Mouse (Mus musculus) limb, embryonic 10.5 days (tissue): ENCODE data around the gene Ubxn6. TPM values are rescaled to one million over a fixed set of nuclear protein-coding genes. Genes with fewer than 3 reads are reported as not detected.

ENCODE experiments used
- DNase-seq: peaks from one replicate; pipeline ENCODE4 v3.0.0-alpha.2; 2017; ENCODE audit warnings: low spot score
- H3K27ac ChIP-seq: fragments of 300-500 bp; sonication (generic); 2 replicates; pipeline ENCODE4 v1.5.1; 2016; ENCODE audit warnings: mild to moderate bottlenecking
- H3K27me3 ChIP-seq: fragments of 300-500 bp; sonication (generic); 2 replicates; pipeline ENCODE4 v1.6.1; 2016; ENCODE audit warnings: low read depth, mild to moderate bottlenecking; ENCODE audit not compliant: poor library complexity, severe bottlenecking
- H3K36me3 ChIP-seq: fragments of 300-500 bp; sonication (generic); 2 replicates; pipeline ENCODE4 v1.6.1; 2016; ENCODE audit warnings: mild to moderate bottlenecking, moderate library complexity
- H3K4me1 ChIP-seq: fragments of 300-500 bp; sonication (generic); 2 replicates; pipeline ENCODE4 v1.6.1; 2016
- H3K4me3 ChIP-seq: fragments of 300-500 bp; sonication (generic); 2 replicates; pipeline ENCODE4 v1.5.1; 2016; ENCODE audit warnings: mild to moderate bottlenecking, moderate library complexity
- H3K9me3 ChIP-seq: fragments of 300-500 bp; sonication (generic); replicated peaks from 2 replicates; pipeline ENCODE4 v1.6.1; 2016; ENCODE audit warnings: mild to moderate bottlenecking
- WGBS: fragments of 180-500 bp; shearing (Covaris S2); methylation state at CpG from one replicate; pipeline ENCODE4 v1.1.7; 2016; 5-methylcytosine and 5-hydroxymethylcytosine counted together
- polyA plus RNA-seq: library from polyadenylated mRNA; unstranded; fragments of >200 nt; fragmentation: Nextera tagmentation; extraction: Ambion mirVana; gene quantifications from 2 replicates; pipeline ENCODE4 v1.2.1, GENCODE M21; 2016

Ubxn6 gene
- polyA plus RNA-seq, 1 experiment from 2014 or later = 40.3 TPM

- WGBS = under 1% methylated on average over 74 of the region's 74 CpGs
- no peaks in the 10 kb centered on the region for H3K27me3 ChIP-seq
- H3K4me3 ChIP-seq = peak within 1 kb of the TSS; percentile 91
- H3K27ac ChIP-seq = peak within 1 kb of the TSS; percentile 93
- DNase-seq = peak; percentile 100
- H3K36me3 ChIP-seq = peaks cover 39% of the 10 kb centered on the region
- H3K9me3 ChIP-seq = no peaks in the 10 kb centered on the region
- peaks cover 30% of the 10 kb centered on the region for H3K4me1 ChIP-seq
Observed at GRCm38 (mm10) chr17:56036176-56036900, 38.5 kb downstream of the Ubxn6 start, which contains the start of gene Sh3gl1. Gene Sh3gl1 (minus strand): TSS chr17:56036635.

- no peak for DNase-seq
- WGBS = 83% methylated on average over 4 of the region's 4 CpGs
- H3K36me3 ChIP-seq = peaks cover 50% of the 10 kb centered on the region
- no peaks in the 10 kb centered on the region for H3K27me3 ChIP-seq
- no peaks in the 10 kb centered on the region for H3K9me3 ChIP-seq
- H3K4me1 ChIP-seq = peaks cover 24% of the 10 kb centered on the region
- peak overlapping the region; percentile 91 for H3K4me3 ChIP-seq
- H3K27ac ChIP-seq = peak overlapping the region; percentile 93; the same call in 1 of the 2 replicates
Observed at GRCm38 (mm10) chr17:56035216-56035615, 39.6 kb downstream of the Ubxn6 start.

- peak overlapping the region; percentile 91 for H3K4me3 ChIP-seq
- H3K36me3 ChIP-seq = peaks cover 54% of the 10 kb centered on the region
Observed at GRCm38 (mm10) chr17:56034726-56035100, 40.1 kb downstream of the Ubxn6 start.

GRCm38 (mm10) chr17:56034040-56034725 lies 40.6 kb downstream of the Ubxn6 start:
- DNase-seq = no peak
- Histone ChIP-seq H3K36me3 (peaks cover 59% of the 10 kb centered on the region), H3K4me3 (no peak overlapping the region), H3K4me1 (peaks cover 24% of the 10 kb centered on the region), H3K27ac (no peak overlapping the region), H3K9me3 (no peaks in the 10 kb centered on the region), H3K27me3 (no peaks in the 10 kb centered on the region)
- WGBS = 92% methylated on average over 7 of the region's 7 CpGs

More at GRCm38 (mm10) chr17:56034726-56035100, 40.1 kb downstream of the Ubxn6 start:
- Histone ChIP-seq H3K9me3 (no peaks in the 10 kb centered on the region), H3K4me1 (peaks cover 24% of the 10 kb centered on the region), H3K27ac (no peak overlapping the region), H3K27me3 (no peaks in the 10 kb centered on the region)
- DNase-seq = no peak
- 91% methylated on average over 6 of the region's 6 CpGs for WGBS

GRCm38 (mm10) chr17:56032831-56033230 lies 42.0 kb downstream of the Ubxn6 start:
- H3K27ac ChIP-seq = no peak overlapping the region
- H3K4me1 ChIP-seq = peaks cover 27% of the 10 kb centered on the region
- H3K36me3 ChIP-seq = peaks cover 72% of the 10 kb centered on the region
- H3K9me3 ChIP-seq = no peaks in the 10 kb centered on the region
- no peaks in the 10 kb centered on the region for H3K27me3 ChIP-seq
- H3K4me3 ChIP-seq = no peak overlapping the region
- DNase-seq = no peak
- WGBS = 88% methylated on average over 7 of the region's 7 CpGs

GRCm38 (mm10) chr17:56032127-56032733 lies 42.6 kb downstream of the Ubxn6 start:
- no peak overlapping the region for H3K27ac ChIP-seq
- no peak overlapping the region for H3K4me3 ChIP-seq
- peaks cover 30% of the 10 kb centered on the region for H3K4me1 ChIP-seq
- DNase-seq = no peak
- WGBS = 79% methylated on average over 6 of the region's 6 CpGs
- no peaks in the 10 kb centered on the region for H3K9me3 ChIP-seq
- no peaks in the 10 kb centered on the region for H3K27me3 ChIP-seq
- H3K36me3 ChIP-seq = peaks cover 78% of the 10 kb centered on the region

- H3K4me1 ChIP-seq = peaks cover 33% of the 10 kb centered on the region
- no peaks in the 10 kb centered on the region for H3K27me3 ChIP-seq
- H3K36me3 ChIP-seq = peaks cover 79% of the 10 kb centered on the region
Observed at GRCm38 (mm10) chr17:56031431-56031830, 43.4 kb downstream of the Ubxn6 start.

GRCm38 (mm10) chr17:56030919-56031318 lies 43.9 kb downstream of the Ubxn6 start:
- no peaks in the 10 kb centered on the region for H3K9me3 ChIP-seq
- WGBS = 74% methylated on average over 5 of the region's 5 CpGs
- no peak for DNase-seq
- no peak overlapping the region for H3K27ac ChIP-seq
- H3K27me3 ChIP-seq = no peaks in the 10 kb centered on the region
- peaks cover 78% of the 10 kb centered on the region for H3K36me3 ChIP-seq
- peaks cover 33% of the 10 kb centered on the region for H3K4me1 ChIP-seq
- no peak overlapping the region for H3K4me3 ChIP-seq

More at GRCm38 (mm10) chr17:56031431-56031830, 43.4 kb downstream of the Ubxn6 start:
- Histone ChIP-seq H3K27ac (no peak overlapping the region), H3K9me3 (no peaks in the 10 kb centered on the region), H3K4me3 (no peak overlapping the region)
- DNase-seq = no peak
- WGBS = 94% methylated on average over 7 of the region's 7 CpGs

GRCm38 (mm10) chr17:56030238-56030870 lies 44.5 kb downstream of the Ubxn6 start:
- 92% methylated on average over 9 of the region's 9 CpGs for WGBS
- Histone ChIP-seq H3K4me1 (peaks cover 31% of the 10 kb centered on the region), H3K4me3 (no peak overlapping the region), H3K36me3 (peaks cover 79% of the 10 kb centered on the region), H3K27me3 (no peaks in the 10 kb centered on the region), H3K9me3 (no peaks in the 10 kb centered on the region), H3K27ac (no peak overlapping the region)
- DNase-seq = no peak

GRCm38 (mm10) chr17:56027801-56028441 lies 46.9 kb downstream of the Ubxn6 start:
- WGBS = 95% methylated on average over 5 of the region's 5 CpGs
- no peak for DNase-seq
- peaks cover 81% of the 10 kb centered on the region for H3K36me3 ChIP-seq
- H3K27me3 ChIP-seq = no peaks in the 10 kb centered on the region
- H3K4me1 ChIP-seq = peaks cover 37% of the 10 kb centered on the region
- H3K4me3 ChIP-seq = no peak overlapping the region
- no peak overlapping the region for H3K27ac ChIP-seq
- no peaks in the 10 kb centered on the region for H3K9me3 ChIP-seq

- Histone ChIP-seq H3K27ac (no peak overlapping the region), H3K9me3 (no peaks in the 10 kb centered on the region), H3K4me3 (no peak overlapping the region), H3K4me1 (peaks cover 39% of the 10 kb centered on the region), H3K36me3 (peaks cover 81% of the 10 kb centered on the region), H3K27me3 (no peaks in the 10 kb centered on the region)
- WGBS = 57% methylated on average over 1 of the region's 1 CpGs
- no peak for DNase-seq
Observed at GRCm38 (mm10) chr17:56026881-56027280, 47.9 kb downstream of the Ubxn6 start.

GRCm38 (mm10) chr17:56026303-56026702 lies 48.5 kb downstream of the Ubxn6 start:
- peaks cover 78% of the 10 kb centered on the region for H3K36me3 ChIP-seq
- 91% methylated on average over 1 of the region's 1 CpGs for WGBS
- H3K4me3 ChIP-seq = no peak overlapping the region
- peaks cover 39% of the 10 kb centered on the region for H3K4me1 ChIP-seq
- no peaks in the 10 kb centered on the region for H3K9me3 ChIP-seq
- no peak for DNase-seq
- H3K27me3 ChIP-seq = no peaks in the 10 kb centered on the region
- no peak overlapping the region for H3K27ac ChIP-seq
